Mouse (Mus musculus) limb, embryonic 11.5 days (tissue): ENCODE measurements around the gene Prkca. TPM values are rescaled to one million over a fixed set of nuclear protein-coding genes. Genes with fewer than 3 reads are reported as not detected.

Experiments
- ATAC-seq: fragments of 200-750 bp; cut with Nextera tagmentation; 2 replicates; pipeline ENCODE4 v1.8.0; 2017; ENCODE audit warnings: low read depth; ENCODE audit not compliant: insufficient number of reproducible peaks, low FRiP score, low TSS enrichment
- DNase-seq: peaks from one replicate; pipeline ENCODE4 v3.0.0-alpha.2; 2015; ENCODE audit warnings: low spot score
- H3K27ac ChIP-seq: fragments of 300-500 bp; sonication (generic); replicated peaks from 2 replicates; pipeline ENCODE4 v1.5.1; 2014; ENCODE audit warnings: low read depth, mild to moderate bottlenecking, low read length
- H3K27me3 ChIP-seq: fragments of 300-500 bp; sonication (generic); 2 replicates; pipeline ENCODE4 v1.6.1; 2014; ENCODE audit warnings: mild to moderate bottlenecking, low read length, mixed read lengths; ENCODE audit not compliant: control insufficient read depth, insufficient read depth
- H3K36me3 ChIP-seq: fragments of 300-500 bp; sonication (generic); 2 replicates; pipeline ENCODE4 v1.6.1; 2014; ENCODE audit warnings: mild to moderate bottlenecking, low read length, moderate library complexity, mixed read lengths; ENCODE audit not compliant: control insufficient read depth, insufficient read depth
- H3K4me1 ChIP-seq: fragments of 300-500 bp; sonication (generic); 2 replicates; pipeline ENCODE4 v1.6.1; 2014; ENCODE audit warnings: low read length, mixed read lengths; ENCODE audit not compliant: control insufficient read depth, insufficient read depth
- H3K4me2 ChIP-seq: fragments of 300-500 bp; sonication (generic); 2 replicates; pipeline ENCODE4 v1.6.1; 2014; ENCODE audit warnings: low read depth, mild to moderate bottlenecking, moderate library complexity; ENCODE audit not compliant: severe bottlenecking
- H3K4me3 ChIP-seq: fragments of 300-500 bp; sonication (generic); 2 replicates; pipeline ENCODE4 v1.5.1; 2014; ENCODE audit warnings: low read depth, low read length
- H3K9ac ChIP-seq: fragments of 300-500 bp; sonication (generic); 2 replicates; pipeline ENCODE4 v1.6.1; 2014; ENCODE audit warnings: mild to moderate bottlenecking, low read length
- H3K9me3 ChIP-seq: fragments of 300-500 bp; sonication (generic); 2 replicates; pipeline ENCODE4 v1.6.1; 2016; ENCODE audit warnings: low read length; ENCODE audit not compliant: control insufficient read depth
- WGBS: fragments of 180-500 bp; shearing (Covaris S2); extraction: QIAGEN DNeasy Blood & Tissue Kit; methylation state at CpG from one replicate; pipeline ENCODE4 v1.1.7; 2014; 5-methylcytosine and 5-hydroxymethylcytosine counted together
- polyA plus RNA-seq: library from polyadenylated mRNA; unstranded; fragments of >200 nt; fragmentation: Nextera tagmentation; extraction: Ambion mirVana; gene quantifications from 2 replicates; pipeline ENCODE4 v1.2.1, GENCODE M21; 2014

The Prkca gene
- polyA plus RNA-seq, 1 experiment from 2014 or later: 6.3 TPM

- no peak for DNase-seq
- 92% methylated on average over 17 of the region's 17 CpGs for WGBS
- no peak overlapping the region for H3K4me2 ChIP-seq
- ATAC-seq: no peak
- H3K9ac ChIP-seq: no peak overlapping the region
- H3K27me3 ChIP-seq: no peaks in the 10 kb centered on the region
- H3K4me1 ChIP-seq: no peaks in the 10 kb centered on the region
- H3K4me3 ChIP-seq: no peak overlapping the region
- no peaks in the 10 kb centered on the region for H3K36me3 ChIP-seq
- no peak overlapping the region for H3K27ac ChIP-seq
- no peaks in the 10 kb centered on the region for H3K9me3 ChIP-seq
These were observed 281.9 kb downstream of the Prkca start for GRCm38 (mm10) chr11:108061571-108062479.

DNA sequence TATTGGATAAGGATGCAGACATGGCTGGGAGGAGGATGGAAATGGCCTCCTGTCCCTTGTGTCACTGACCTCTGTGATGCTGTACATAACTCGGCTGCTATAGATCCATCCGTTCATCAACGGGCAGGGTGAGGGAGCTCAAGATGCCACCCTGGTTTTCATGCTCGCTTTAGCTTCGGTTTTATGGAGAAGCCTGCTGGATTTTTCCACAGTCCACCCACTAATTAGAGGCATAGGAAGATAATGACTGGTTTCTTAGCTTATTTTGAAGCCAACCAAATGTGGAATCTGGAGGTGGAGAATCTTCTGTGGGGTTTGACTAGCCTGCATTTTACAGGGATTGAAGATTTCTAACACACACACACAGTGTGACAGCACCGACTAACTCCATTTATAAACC, 286.6 kb downstream of the Prkca start:
- ATAC-seq: no peak
- Histone ChIP-seq H3K4me1 (no peaks in the 10 kb centered on the region), H3K27ac (no peak overlapping the region), H3K9ac (no peak overlapping the region), H3K4me2 (no peak overlapping the region), H3K27me3 (no peaks in the 10 kb centered on the region), H3K4me3 (no peak overlapping the region), H3K36me3 (no peaks in the 10 kb centered on the region), H3K9me3 (no peaks in the 10 kb centered on the region)
- no peak for DNase-seq
- 84% methylated on average over 6 of the region's 6 CpGs for WGBS

GRCm38 (mm10) chr11:108054647-108055046, 289.1 kb downstream of the Prkca start:
- Histone ChIP-seq H3K4me3 (no peak overlapping the region), H3K9me3 (no peaks in the 10 kb centered on the region), H3K27me3 (no peaks in the 10 kb centered on the region), H3K4me1 (no peaks in the 10 kb centered on the region), H3K9ac (no peak overlapping the region), H3K36me3 (no peaks in the 10 kb centered on the region), H3K4me2 (no peak overlapping the region), H3K27ac (no peak overlapping the region)
- ATAC-seq: no peak
- WGBS: 87% methylated on average over 3 of the region's 3 CpGs
- DNase-seq: no peak

GRCm38 (mm10) chr11:108053746-108054145, 290.0 kb downstream of the Prkca start:
- ATAC-seq: no peak
- WGBS: 90% methylated on average over 10 of the region's 10 CpGs
- no peak overlapping the region for H3K27ac ChIP-seq

GRCm38 (mm10) chr11:108041669-108042068, 302.1 kb downstream of the Prkca start:
- Histone ChIP-seq H3K4me1 (peaks cover 8% of the 10 kb centered on the region; the same call in 1 of the 2 replicates), H3K36me3 (no peaks in the 10 kb centered on the region), H3K9me3 (no peaks in the 10 kb centered on the region), H3K9ac (no peak overlapping the region), H3K4me3 (no peak overlapping the region), H3K4me2 (no peak overlapping the region), H3K27ac (no peak overlapping the region), H3K27me3 (no peaks in the 10 kb centered on the region)
- 61% methylated on average over 7 of the region's 7 CpGs for WGBS
- no peak for DNase-seq
- no peak for ATAC-seq

More at GRCm38 (mm10) chr11:108053746-108054145, 290.0 kb downstream of the Prkca start:
- H3K36me3 ChIP-seq: no peaks in the 10 kb centered on the region
- no peaks in the 10 kb centered on the region for H3K9me3 ChIP-seq
- H3K4me2 ChIP-seq: no peak overlapping the region
- DNase-seq: no peak
- H3K4me1 ChIP-seq: no peaks in the 10 kb centered on the region
- no peak overlapping the region for H3K9ac ChIP-seq
- no peak overlapping the region for H3K4me3 ChIP-seq
- H3K27me3 ChIP-seq: no peaks in the 10 kb centered on the region

DNA sequence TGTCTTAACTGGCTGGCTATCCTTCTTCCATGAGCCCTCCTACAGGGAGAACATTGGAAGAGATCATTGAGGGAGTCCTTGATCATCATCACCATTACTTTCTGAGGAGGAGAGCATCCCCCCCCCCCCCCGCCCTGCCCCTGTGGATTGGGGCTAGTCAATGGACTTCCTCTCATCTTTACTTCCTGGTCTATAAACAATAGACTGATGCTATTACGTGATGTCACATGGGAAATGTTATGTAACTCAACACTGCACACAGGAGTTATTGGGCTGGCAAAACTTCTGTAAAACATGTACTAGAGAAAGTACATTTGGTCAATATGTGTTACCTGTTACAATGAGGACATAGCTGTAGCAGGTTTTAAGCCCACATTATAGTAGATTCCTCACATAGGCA, 302.9 kb downstream of the Prkca start:
- Histone ChIP-seq H3K36me3 (no peaks in the 10 kb centered on the region), H3K27ac (no peak overlapping the region), H3K27me3 (no peaks in the 10 kb centered on the region), H3K9me3 (no peaks in the 10 kb centered on the region), H3K4me3 (no peak overlapping the region), H3K4me2 (no peak overlapping the region), H3K9ac (no peak overlapping the region), H3K4me1 (peaks cover 8% of the 10 kb centered on the region; the same call in 1 of the 2 replicates)
- no peak for ATAC-seq
- DNase-seq: no peak
- 88% methylated on average over 2 of the region's 2 CpGs for WGBS

- WGBS: 88% methylated on average over 17 of the region's 17 CpGs
- DNase-seq: no peak
These were observed 304.0 kb downstream of the Prkca start for GRCm38 (mm10) chr11:108039761-108040160.

DNA sequence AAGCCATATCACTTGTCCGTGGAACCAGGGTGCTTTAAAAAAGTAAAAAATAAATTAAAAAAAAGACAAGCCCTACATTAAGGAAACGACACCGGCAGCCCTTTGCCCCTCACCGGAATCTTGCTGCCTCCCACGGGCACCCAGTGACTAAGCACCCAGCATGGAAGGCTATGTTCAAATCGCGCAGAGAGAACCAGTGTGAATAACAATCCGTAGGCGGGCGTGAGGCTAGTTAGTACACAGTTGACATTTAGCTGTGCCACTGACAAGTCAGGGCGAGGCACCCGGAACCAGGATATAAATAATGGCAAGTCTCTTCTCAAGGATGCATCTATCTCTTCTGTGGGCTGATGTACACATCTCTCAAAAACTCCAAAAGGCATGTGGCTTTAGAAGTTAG, 304.7 kb downstream of the Prkca start:
- WGBS: 85% methylated on average over 12 of the region's 12 CpGs
- no peaks in the 10 kb centered on the region for H3K27me3 ChIP-seq
- DNase-seq: no peak
- no peaks in the 10 kb centered on the region for H3K36me3 ChIP-seq
- no peak overlapping the region for H3K9ac ChIP-seq
- no peaks in the 10 kb centered on the region for H3K9me3 ChIP-seq
- H3K4me3 ChIP-seq: no peak overlapping the region
- H3K4me2 ChIP-seq: no peak overlapping the region
- peaks cover 11% of the 10 kb centered on the region; the same call in 1 of the 2 replicates for H3K4me1 ChIP-seq
- no peak for ATAC-seq
- H3K27ac ChIP-seq: no peak overlapping the region

More at GRCm38 (mm10) chr11:108039761-108040160, 304.0 kb downstream of the Prkca start:
- Histone ChIP-seq H3K9me3 (no peaks in the 10 kb centered on the region), H3K4me1 (peaks cover 11% of the 10 kb centered on the region; the same call in 1 of the 2 replicates), H3K9ac (no peak overlapping the region), H3K4me3 (no peak overlapping the region), H3K27me3 (no peaks in the 10 kb centered on the region), H3K27ac (no peak overlapping the region), H3K36me3 (no peaks in the 10 kb centered on the region), H3K4me2 (no peak overlapping the region)
- no peak for ATAC-seq
